Mouse (Mus musculus) lung, embryonic 14.5 days (tissue): Measurements from ENCODE around the gene Grk3. TPM values are rescaled to one million over a fixed set of nuclear protein-coding genes. Genes with fewer than 3 reads are reported as not detected.

Experiments used
- ATAC-seq: fragments of 200-750 bp; cut with Nextera tagmentation; 2 replicates; pipeline ENCODE4 v1.8.0; 2017; ENCODE audit warnings: mild to moderate bottlenecking, moderate TSS enrichment, moderate library complexity; ENCODE audit not compliant: insufficient read depth
- DNase-seq: peaks from one replicate; pipeline ENCODE4 v3.0.0-alpha.2; 2015
- H3K27ac ChIP-seq: fragments of 300-500 bp; sonication (generic); 2 replicates; pipeline ENCODE4 v1.5.1; 2014; ENCODE audit warnings: low read depth, mild to moderate bottlenecking, moderate library complexity
- H3K27me3 ChIP-seq: fragments of 300-500 bp; sonication (generic); 2 replicates; pipeline ENCODE4 v1.6.1; 2014; ENCODE audit warnings: low read length, control low read depth; ENCODE audit not compliant: insufficient read depth
- H3K36me3 ChIP-seq: fragments of 300-500 bp; sonication (generic); 2 replicates; pipeline ENCODE4 v1.6.1; 2014; ENCODE audit warnings: control low read depth; ENCODE audit not compliant: insufficient read depth
- H3K4me1 ChIP-seq: fragments of 300-500 bp; sonication (generic); 2 replicates; pipeline ENCODE4 v1.6.1; 2014; ENCODE audit warnings: antibody characterized with exemption, control low read depth; ENCODE audit not compliant: insufficient read depth
- H3K4me2 ChIP-seq: fragments of 300-500 bp; sonication (generic); 2 replicates; pipeline ENCODE4 v1.6.1; 2014; ENCODE audit warnings: mild to moderate bottlenecking
- H3K4me3 ChIP-seq: fragments of 300-500 bp; sonication (generic); 2 replicates; pipeline ENCODE4 v1.5.1; 2014; ENCODE audit warnings: low read depth, low read length
- H3K9ac ChIP-seq: fragments of 300-500 bp; sonication (generic); 2 replicates; pipeline ENCODE4 v1.6.1; 2014
- H3K9me3 ChIP-seq: fragments of 300-500 bp; sonication (generic); 2 replicates; pipeline ENCODE4 v1.6.1; 2016; ENCODE audit warnings: low read depth, low read length, control low read depth
- CTCF ChIP-seq: IDR thresholded peaks from 2 replicates; pipeline ENCODE4 v1.5.1; 2016; ENCODE audit warnings: antibody characterized with exemption, low read depth
- WGBS: fragments of 180-500 bp; shearing (Covaris S2); extraction: QIAGEN DNeasy Blood & Tissue Kit; methylation state at CpG from one replicate; pipeline ENCODE4 v1.1.7; 2014; 5-methylcytosine and 5-hydroxymethylcytosine counted together
- polyA plus RNA-seq: library from polyadenylated mRNA; unstranded; fragments of >200 nt; fragmentation: Nextera tagmentation; extraction: Ambion mirVana; gene quantifications from 2 replicates; pipeline ENCODE4 v1.2.1, GENCODE M21; 2014

Grk3 gene
- polyA plus RNA-seq, 1 experiment from 2014 or later = 14.1 TPM

DNA sequence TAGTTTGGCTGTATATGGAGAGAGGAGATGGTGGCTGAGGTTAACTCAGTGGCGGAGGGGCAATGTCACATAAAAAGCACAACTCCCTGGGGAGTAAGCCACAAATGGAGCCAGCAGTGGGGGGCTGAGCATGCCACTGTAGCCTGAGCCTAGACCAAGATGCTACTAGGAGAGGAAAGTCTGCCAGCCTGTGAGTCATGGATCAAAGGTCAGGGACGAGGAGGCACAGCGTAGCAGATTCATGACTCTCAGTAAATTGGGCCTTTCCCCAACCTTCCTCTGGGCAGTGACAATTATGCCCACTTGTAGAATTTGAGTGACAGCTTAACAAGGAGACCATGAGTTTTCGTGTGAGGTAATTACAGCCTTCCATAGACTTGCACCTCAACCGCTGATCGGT is 33.7 kb downstream of the Grk3 start:
- no peak overlapping the region for H3K4me2 ChIP-seq
- H3K9me3 ChIP-seq = no peaks in the 10 kb centered on the region
- no peak overlapping the region for H3K9ac ChIP-seq
- 87% methylated on average over 6 of the region's 6 CpGs for WGBS
- H3K4me3 ChIP-seq = no peak overlapping the region
- H3K4me1 ChIP-seq = no peaks in the 10 kb centered on the region
- DNase-seq (no peak), ATAC-seq (no peak)
- H3K36me3 ChIP-seq = no peaks in the 10 kb centered on the region
- no peaks in the 10 kb centered on the region for H3K27me3 ChIP-seq
- no peak for TF ChIP-seq CTCF
- H3K27ac ChIP-seq = no peak overlapping the region

DNA sequence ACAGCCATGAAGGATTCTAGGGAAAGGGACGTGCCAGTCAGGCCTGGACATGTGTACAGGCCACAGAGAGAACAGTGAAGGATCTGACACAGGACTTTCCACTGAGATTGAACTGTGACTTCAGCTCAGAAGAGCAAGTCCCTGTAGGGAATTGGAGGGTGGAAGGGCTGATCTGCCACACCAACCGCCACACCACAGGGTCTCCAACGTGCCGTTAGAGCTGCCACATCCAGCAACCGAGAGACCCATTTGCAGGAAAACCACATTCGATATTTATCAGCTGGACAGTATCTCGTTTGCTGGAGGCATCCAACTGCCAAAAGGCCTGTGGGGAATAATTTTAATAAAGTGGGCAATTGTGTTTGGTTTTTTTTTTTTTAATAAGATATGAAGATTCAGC is 35.9 kb downstream of the Grk3 start:
- Histone ChIP-seq H3K36me3 (no peaks in the 10 kb centered on the region), H3K4me2 (no peak overlapping the region), H3K9me3 (no peaks in the 10 kb centered on the region), H3K4me3 (no peak overlapping the region), H3K27me3 (no peaks in the 10 kb centered on the region), H3K27ac (no peak overlapping the region), H3K4me1 (no peaks in the 10 kb centered on the region), H3K9ac (no peak overlapping the region)
- WGBS = 85% methylated on average over 7 of the region's 7 CpGs
- DNase-seq (no peak), ATAC-seq (no peak)
- TF ChIP-seq CTCF = no peak

GRCm38 (mm10) chr5:112979195-112979594 is 36.4 kb downstream of the Grk3 start:
- Histone ChIP-seq H3K9ac (no peak overlapping the region), H3K4me1 (no peaks in the 10 kb centered on the region), H3K9me3 (no peaks in the 10 kb centered on the region), H3K27ac (no peak overlapping the region), H3K27me3 (no peaks in the 10 kb centered on the region), H3K4me2 (no peak overlapping the region), H3K36me3 (no peaks in the 10 kb centered on the region), H3K4me3 (no peak overlapping the region)
- ATAC-seq (no peak), DNase-seq (no peak)
- TF ChIP-seq CTCF = no peak
- WGBS = 87% methylated on average over 9 of the region's 9 CpGs

- no peak for TF ChIP-seq CTCF
- Histone ChIP-seq H3K9me3 (no peaks in the 10 kb centered on the region), H3K4me1 (peaks cover 2% of the 10 kb centered on the region; the same call in 1 of the 2 replicates), H3K36me3 (no peaks in the 10 kb centered on the region), H3K27ac (no peak overlapping the region), H3K4me3 (no peak overlapping the region), H3K9ac (no peak overlapping the region), H3K4me2 (no peak overlapping the region), H3K27me3 (no peaks in the 10 kb centered on the region)
- 70% methylated on average over 5 of the region's 5 CpGs for WGBS
- ATAC-seq (no peak), DNase-seq (peak; percentile 24)
These were observed 38.5 kb downstream of the Grk3 start for GRCm38 (mm10) chr5:112977089-112977488.

DNA sequence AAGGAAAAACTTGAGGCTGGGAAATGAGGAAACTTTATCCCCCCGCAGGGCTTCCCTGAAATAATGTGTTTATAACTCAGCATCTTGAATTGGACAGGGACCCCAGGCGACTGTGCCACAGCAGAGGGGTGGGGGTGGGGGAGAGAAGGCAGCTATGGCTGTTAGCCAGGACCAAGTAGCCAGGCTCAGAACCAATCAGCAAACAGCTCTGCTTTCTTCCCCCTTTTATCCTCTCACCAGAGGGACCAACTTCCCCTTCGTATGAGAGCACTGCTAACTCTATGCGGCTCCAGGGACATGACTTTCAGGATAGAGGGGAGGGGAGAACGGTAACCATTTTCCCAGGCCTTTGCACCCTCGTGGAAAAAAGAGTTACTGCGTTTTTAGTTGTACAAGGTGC is 42.0 kb downstream of the Grk3 start:
- WGBS = 44% methylated on average over 7 of the region's 7 CpGs
- Histone ChIP-seq H3K9me3 (no peaks in the 10 kb centered on the region), H3K36me3 (no peaks in the 10 kb centered on the region), H3K27ac (no peak overlapping the region), H3K4me1 (peaks cover 2% of the 10 kb centered on the region; the same call in 1 of the 2 replicates), H3K9ac (no peak overlapping the region), H3K4me2 (no peak overlapping the region), H3K27me3 (no peaks in the 10 kb centered on the region), H3K4me3 (no peak overlapping the region)
- no peak for ATAC-seq
- DNase-seq = peak; percentile 35
- no peak for TF ChIP-seq CTCF

DNA sequence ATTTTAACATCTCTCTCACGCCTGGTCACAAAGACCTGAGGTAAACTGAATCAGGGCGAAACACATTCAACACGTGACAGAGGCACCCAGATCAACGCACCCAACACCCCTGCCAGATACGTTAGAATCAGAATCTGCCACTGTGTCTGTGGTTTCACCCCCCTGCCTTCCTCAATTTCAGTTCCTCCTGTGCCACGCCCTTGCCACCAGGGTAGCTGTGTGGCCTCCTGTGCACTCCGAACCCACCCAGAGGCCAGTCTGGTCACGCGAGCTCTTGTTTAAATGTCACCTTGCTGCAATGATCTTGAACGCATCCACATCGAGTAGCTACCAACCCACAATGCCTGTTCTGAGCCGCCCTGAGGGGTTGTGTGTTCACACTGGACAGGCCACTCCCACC is 43.3 kb downstream of the Grk3 start:
- Histone ChIP-seq H3K27me3 (no peaks in the 10 kb centered on the region), H3K27ac (no peak overlapping the region), H3K9me3 (no peaks in the 10 kb centered on the region), H3K4me2 (no peak overlapping the region), H3K9ac (no peak overlapping the region), H3K4me3 (no peak overlapping the region), H3K36me3 (no peaks in the 10 kb centered on the region), H3K4me1 (peaks cover 2% of the 10 kb centered on the region; the same call in 1 of the 2 replicates)
- WGBS = 82% methylated on average over 12 of the region's 12 CpGs
- DNase-seq (no peak), ATAC-seq (no peak)
- TF ChIP-seq CTCF = no peak

DNA sequence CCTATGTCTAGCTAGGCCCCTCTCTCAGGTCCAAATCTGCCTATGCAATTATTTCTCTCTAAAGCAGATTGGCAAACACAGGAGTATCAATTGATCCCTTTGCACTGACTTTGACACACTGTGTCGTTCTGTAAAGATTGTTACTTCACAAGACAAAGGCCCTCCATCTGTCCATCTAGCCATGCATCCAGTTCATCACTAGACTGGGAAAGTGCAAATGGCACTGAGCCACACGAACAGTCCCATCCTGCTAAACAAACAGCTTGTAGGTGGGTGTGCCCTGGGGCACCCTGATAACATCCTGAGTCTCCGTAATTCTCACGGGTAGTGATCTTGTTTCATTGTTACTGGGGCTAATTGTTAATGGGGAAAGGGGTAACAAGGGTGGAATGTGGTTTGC is 52.1 kb downstream of the Grk3 start:
- no peaks in the 10 kb centered on the region for H3K27me3 ChIP-seq
- no peak overlapping the region for H3K9ac ChIP-seq
- no peaks in the 10 kb centered on the region for H3K9me3 ChIP-seq
- no peak for ATAC-seq
- no peaks in the 10 kb centered on the region for H3K36me3 ChIP-seq
- DNase-seq = no peak
- no peak for TF ChIP-seq CTCF
- no peak overlapping the region for H3K4me3 ChIP-seq
- no peak overlapping the region for H3K27ac ChIP-seq
- H3K4me1 ChIP-seq = no peaks in the 10 kb centered on the region
- whole genome bisulfite sequencing = 57% methylated on average over 4 of the region's 4 CpGs
- H3K4me2 ChIP-seq = no peak overlapping the region

- no peak overlapping the region for H3K27ac ChIP-seq
- WGBS = 59% methylated on average over 6 of the region's 6 CpGs
These were observed 53.4 kb downstream of the Grk3 start for GRCm38 (mm10) chr5:112962166-112962565.

More at GRCm38 (mm10) chr5:112962166-112962565, 53.4 kb downstream of the Grk3 start:
- peak; percentile 59 for DNase-seq
- Histone ChIP-seq H3K4me2 (no peak overlapping the region), H3K4me3 (no peak overlapping the region), H3K36me3 (no peaks in the 10 kb centered on the region), H3K9ac (no peak overlapping the region), H3K9me3 (no peaks in the 10 kb centered on the region), H3K4me1 (no peaks in the 10 kb centered on the region), H3K27me3 (no peaks in the 10 kb centered on the region)
- no peak for ATAC-seq
- no peak for TF ChIP-seq CTCF
